Comparison of ENCODE assay signal across 7 mouse cellular contexts in genomic region chr3:5860237-5860636, GRCm38 (mm10).
DNase-seq lines count a peak whose midpoint lies in the region; TF ChIP-seq lines count a peak whose summit lies in the region.
"Not testable (repeated sequence)": the region's sequence is repeated elsewhere in the genome, so short reads cannot be mapped to it uniquely, and the experiment has no call there.

No protein-coding gene starts in this region.

- WGBS in thymus, adult 2 months, result 32% methylated on average over 20 of the region's 20 CpGs

- not testable (repeated sequence) for H3K27me3 ChIP-seq in thymus, adult 2 months (ENCODE audit: control insufficient read depth, insufficient read depth, low read length)

- DNase-seq in cerebellum, adult 11 months, result peak; percentile 100
- peak; percentile 100 for DNase-seq in frontal cortex, postnatal 36 days (ENCODE audit: low spot score in 2 of 2)
- peak; percentile 100 for DNase-seq in heart, postnatal 25 days (ENCODE audit: low spot score)
- peak; percentile 100 for DNase-seq in layer of hippocampus, adult 8-10 months (ENCODE audit: low spot score in 2 of 2)
- DNase-seq in left cerebral cortex, postnatal 4 days, result peak; percentile 89
- DNase-seq in right cerebral cortex, adult 18-20 months, result peak; percentile 100
- DNase-seq in thymus, adult 2 months, result peak; percentile 100

- not testable (repeated sequence) for H3K4me1 ChIP-seq in thymus, adult 2 months (replicated peaks; ENCODE audit: control insufficient read depth, insufficient read depth, low read length)

- H3K36me3 ChIP-seq in thymus, adult 2 months (ENCODE audit: control insufficient read depth, insufficient read depth, low read length), result not testable (repeated sequence)

- TF ChIP-seq CTCF in thymus, adult 2 months (IDR thresholded peaks at IDR 0.05; ENCODE audit: borderline replicate concordance, control insufficient read depth, extremely low read depth, insufficient read depth, low read length, poor library complexity), result not testable (repeated sequence)

- TF ChIP-seq POLR2A in thymus, adult 2 months (IDR thresholded peaks at IDR 0.05; ENCODE audit: control insufficient read depth, extremely low read depth, insufficient read depth, low read length, poor library complexity), result not testable (repeated sequence)

- intact Hi-C loops in heart, postnatal 25 days (cut with DNase I); left cerebral cortex, postnatal 4 days (cut with DNase I): not testable (repeated sequence)

- H3K27ac ChIP-seq in thymus, adult 2 months (ENCODE audit: control insufficient read depth, insufficient read depth, low read length), result not testable (repeated sequence)

- not testable (repeated sequence) for H3K4me3 ChIP-seq in thymus, adult 2 months (ENCODE audit: control insufficient read depth, insufficient read depth, low read length)
